Mouse (Mus musculus) megakaryocyte progenitor cell, adult 5-6 weeks (primary cell): ENCODE data around the gene Sbds. TPM values are rescaled to one million over a fixed set of nuclear protein-coding genes. Genes with fewer than 3 reads are reported as not detected.

Source experiments
- ATAC-seq: replicated peaks from 2 replicates; pipeline ENCODE4 v1.8.0; 2016; ENCODE audit warnings: mild to moderate bottlenecking, moderate TSS enrichment, inconsistent platforms; ENCODE audit not compliant: poor library complexity
- total RNA-seq, 2 experiments: library from RNA; stranded (forward) in 1 of 2; stranded (reverse) in 1 of 2; fragments of 157-497, 149-512 nt in 1 of 2; fragments of 200-1000 nt in 1 of 2; gene quantifications; 2 replicates each; pipeline versions ENCODE4 v1.2.3 to v1.2.4; 2015 to 2017

The Sbds gene
- total RNA-seq, 2 experiments from 2014 or later = 48.9 to 103 TPM

- ATAC-seq = no peak
Observed at GRCm38 (mm10) chr5:130200233-130201029, 54.9 kb downstream of the Sbds start.

- ATAC-seq = no peak
Observed at GRCm38 (mm10) chr5:130197981-130198380, 57.3 kb downstream of the Sbds start.

GRCm38 (mm10) chr5:130197454-130197853 is 57.9 kb downstream of the Sbds start:
- no peak for ATAC-seq

GRCm38 (mm10) chr5:130196307-130196706 is 59.0 kb downstream of the Sbds start:
- peak; percentile 37; the same call in 1 of the 2 replicates for ATAC-seq

Other genes starting within 250 kb of the Sbds start
- gene Asl, start 226.3 kb downstream of the Sbds start, total RNA-seq (2015) = 22.7 and 23.0 TPM in 2 replicates
- 19.2 and 32.1 TPM in 2 replicates for gene Asl, start 226.3 kb downstream of the Sbds start, total RNA-seq (2017)
- gene Crcp, start 226.2 kb downstream of the Sbds start, total RNA-seq (2015) = 39.3 and 40.3 TPM in 2 replicates
- gene Crcp, start 226.2 kb downstream of the Sbds start, total RNA-seq (2017) = 36.6 and 62.7 TPM in 2 replicates
- gene Tpst1, start 182.2 kb downstream of the Sbds start, total RNA-seq (2015) = 10.6 and 10.7 TPM in 2 replicates
- gene Tpst1, start 182.2 kb downstream of the Sbds start, total RNA-seq (2017) = 4.3 and 6.8 TPM in 2 replicates
- 1.9 and 2.7 TPM in 2 replicates for gene Kctd7, start 110.7 kb downstream of the Sbds start, total RNA-seq (2015)
- 2.3 and 5.3 TPM in 2 replicates for gene Kctd7, start 110.7 kb downstream of the Sbds start, total RNA-seq (2017)
- gene Rabgef1, start 83.7 kb downstream of the Sbds start, total RNA-seq (2015) = 16.0 and 20.1 TPM in 2 replicates
- 16.2 and 28.2 TPM in 2 replicates for gene Rabgef1, start 83.7 kb downstream of the Sbds start, total RNA-seq (2017)
- gene Tmem248, start 38.4 kb downstream of the Sbds start, total RNA-seq (2015) = 61.7 and 64.2 TPM in 2 replicates
- 75.6 and 75.9 TPM in 2 replicates for gene Tmem248, start 38.4 kb downstream of the Sbds start, total RNA-seq (2017)
- gene Tyw1, start 89 bp upstream of the Sbds start, total RNA-seq (2015) = 15.3 and 17.0 TPM in 2 replicates
- gene Tyw1, start 89 bp upstream of the Sbds start, total RNA-seq (2017) = 37.7 and 42.0 TPM in 2 replicates
- gene Caln1, start 113.9 kb upstream of the Sbds start, total RNA-seq (2015) = not detected in 2 replicates
- not detected in 2 replicates for gene Caln1, start 113.9 kb upstream of the Sbds start, total RNA-seq (2017)
- not detected in 2 replicates for gene A330070K13Rik, start 129.1 kb upstream of the Sbds start, total RNA-seq (2015)
- gene A330070K13Rik, start 129.1 kb upstream of the Sbds start, total RNA-seq (2017) = not detected in 2 replicates